Mouse (Mus musculus) MEL (cell line): ENCODE results near the gene Hivep2. TPM values are rescaled to one million over a fixed set of nuclear protein-coding genes. Genes with fewer than 3 reads are reported as not detected.

Source experiments
- DNase-seq: peaks from one replicate; pipeline ENCODE4 v3.0.0; 2011; ENCODE audit warnings: low read depth, low spot score
- H3K27ac ChIP-seq: 2 replicates; pipeline ENCODE4 v1.5.1; 2012; ENCODE audit warnings: low read depth, mild to moderate bottlenecking, control low read depth, low read length, moderate library complexity; ENCODE audit not compliant: control insufficient read depth
- H3K27me3 ChIP-seq, 2 experiments: fragments of 150-350 bp in 1 of 2; sonication (generic) in 1 of 2; 2 replicates each; pipeline ENCODE4 v1.6.1; 2012; ENCODE audit warnings: low read length in 2 of 2, mild to moderate bottlenecking in 2 of 2, improper control_type of control experiment in 1 of 2, moderate library complexity in 1 of 2; ENCODE audit not compliant: insufficient read depth in 2 of 2, control insufficient read depth in 1 of 2
- H3K36me3 ChIP-seq, 2 experiments: 2 replicates each; pipeline ENCODE4 v1.6.1; 2012 to 2014; ENCODE audit warnings: low read length in 2 of 2, improper control_type of control experiment in 1 of 2, inconsistent platforms in 1 of 2, mild to moderate bottlenecking in 1 of 2; ENCODE audit not compliant: insufficient read depth in 2 of 2, control insufficient read depth in 1 of 2
- H3K4me1 ChIP-seq, 2 experiments: fragments of 150-350 bp in 1 of 2; sonication (generic) in 1 of 2; 2 replicates each; pipeline ENCODE4 v1.6.1; 2012; ENCODE audit warnings: low read length in 2 of 2, improper control_type of control experiment in 1 of 2, mild to moderate bottlenecking in 1 of 2; ENCODE audit not compliant: insufficient read depth in 2 of 2, control insufficient read depth in 1 of 2
- H3K4me3 ChIP-seq, 2 experiments: fragments of 150-350 bp in 1 of 2; sonication (generic) in 1 of 2; 2 replicates each; pipeline ENCODE4 v1.5.1; 2012; ENCODE audit warnings: low read depth in 2 of 2, low read length in 2 of 2, mild to moderate bottlenecking in 2 of 2, moderate library complexity in 2 of 2, control low read depth in 1 of 2, improper control_type of control experiment in 1 of 2; ENCODE audit not compliant: control insufficient read depth in 1 of 2, insufficient read depth in 1 of 2
- H3K79me2 ChIP-seq: 2 replicates; pipeline ENCODE4 v1.6.1; 2012; ENCODE audit warnings: mild to moderate bottlenecking, low read length, moderate library complexity; ENCODE audit not compliant: control insufficient read depth, poor library complexity, insufficient read depth
- H3K9ac ChIP-seq: 2 replicates; pipeline ENCODE4 v1.6.1; 2012; ENCODE audit warnings: low read depth, mild to moderate bottlenecking, control low read depth, low read length, moderate library complexity; ENCODE audit not compliant: control insufficient read depth, poor library complexity, severe bottlenecking
- H3K9me3 ChIP-seq: fragments of 150-350 bp; sonication (generic); replicated peaks from 2 replicates; pipeline ENCODE4 v1.6.1; 2012; ENCODE audit warnings: mild to moderate bottlenecking, low read length, improper control_type of control experiment, moderate library complexity; ENCODE audit not compliant: insufficient read depth
- CHD1 ChIP-seq: IDR thresholded peaks from 2 replicates; pipeline ENCODE4 v1.6.1; 2012; ENCODE audit warnings: low read depth, mild to moderate bottlenecking, inconsistent platforms, low read length, improper control_type of control experiment
- GATA1 ChIP-seq: IDR thresholded peaks from 2 replicates; pipeline ENCODE4 v1.6.1; 2011; ENCODE audit warnings: low read depth, low read length, improper control_type of control experiment
- KAT2A ChIP-seq: conservative IDR thresholded peaks from 2 replicates; pipeline ENCODE4 v1.6.1; 2012; ENCODE audit warnings: low read depth, low read length, improper control_type of control experiment, inconsistent platforms
- MEF2A ChIP-seq: IDR thresholded peaks from 2 replicates; pipeline ENCODE4 v1.6.1; 2014; ENCODE audit warnings: low read depth, mild to moderate bottlenecking, inconsistent platforms, low read length, improper control_type of control experiment; ENCODE audit not compliant: poor library complexity, insufficient replicate concordance, severe bottlenecking; ENCODE audit errors: extremely low read depth
- MXI1 ChIP-seq: IDR thresholded peaks from 2 replicates; pipeline ENCODE4 v1.6.1; 2011; ENCODE audit warnings: mild to moderate bottlenecking, low read depth, low read length, improper control_type of control experiment
- NRF1 ChIP-seq: IDR thresholded peaks from 2 replicates; pipeline ENCODE4 v1.6.1; 2014; ENCODE audit warnings: low read depth, mild to moderate bottlenecking, inconsistent platforms, low read length, improper control_type of control experiment, moderate library complexity; ENCODE audit not compliant: poor library complexity, insufficient read depth, severe bottlenecking
- POLR2A ChIP-seq, 2 experiments: IDR thresholded peaks; 2 replicates each; pipeline ENCODE4 v1.6.1; 2011 to 2012; ENCODE audit warnings: low read length in 2 of 2, mild to moderate bottlenecking in 2 of 2, control low read depth in 1 of 2, improper control_type of control experiment in 1 of 2, low read depth in 1 of 2, moderate library complexity in 1 of 2; ENCODE audit not compliant: control insufficient read depth in 1 of 2, insufficient read depth in 1 of 2, poor library complexity in 1 of 2
- RCOR1 ChIP-seq: IDR thresholded peaks from 2 replicates; pipeline ENCODE4 v1.6.1; 2012; ENCODE audit warnings: low read depth, mild to moderate bottlenecking, inconsistent platforms, low read length, improper control_type of control experiment
- SMC3 ChIP-seq: IDR thresholded peaks from 2 replicates; pipeline ENCODE4 v1.6.1; 2011; ENCODE audit warnings: low read depth, low read length, improper control_type of control experiment
- UBTF ChIP-seq: IDR thresholded peaks from 2 replicates; pipeline ENCODE4 v1.6.1; 2012; ENCODE audit warnings: low read depth, mild to moderate bottlenecking, inconsistent platforms, low read length, improper control_type of control experiment, moderate library complexity, borderline replicate concordance; ENCODE audit not compliant: insufficient read depth
- USF2 ChIP-seq, 2 experiments: IDR thresholded peaks; 2 replicates each; pipeline ENCODE4 v1.6.1; 2011 to 2012; ENCODE audit warnings: improper control_type of control experiment in 2 of 2, low read length in 2 of 2, borderline replicate concordance in 1 of 2, inconsistent platforms in 1 of 2, low read depth in 1 of 2, mild to moderate bottlenecking in 1 of 2; ENCODE audit not compliant: insufficient read depth in 1 of 2
- ZC3H11A ChIP-seq: IDR thresholded peaks from 2 replicates; pipeline ENCODE4 v1.6.1; 2012; ENCODE audit warnings: low read depth, mild to moderate bottlenecking, inconsistent platforms, low read length, improper control_type of control experiment
- ZKSCAN1 ChIP-seq: IDR thresholded peaks from 2 replicates; pipeline ENCODE4 v1.6.1; 2012; ENCODE audit warnings: low read depth, mild to moderate bottlenecking, inconsistent platforms, low read length, improper control_type of control experiment, moderate library complexity
- polyA plus RNA-seq, 2 experiments: library from polyadenylated mRNA; stranded (reverse) in 1 of 2; unstranded in 1 of 2; fragments of >175 nt in 1 of 2; fragments of >200 nt in 1 of 2; gene quantifications; 2 replicates each; pipeline versions ENCODE4 v1.2.1 to v1.2.4; 2012; ENCODE audit warnings: low replicate concordance in 2 of 2, low read depth in 1 of 2; ENCODE audit not compliant: insufficient read length in 2 of 2, insufficient read depth in 1 of 2, missing spikeins in 1 of 2
- total RNA-seq: library from RNA; depleted of rRNA; stranded (reverse); fragments of 300-350 nt; gene quantifications from 2 replicates; pipeline ENCODE4 v1.2.3, GENCODE M21; 2012

Gene Hivep2
- total and polyA plus RNA-seq, 3 experiments: not detected

DNA sequence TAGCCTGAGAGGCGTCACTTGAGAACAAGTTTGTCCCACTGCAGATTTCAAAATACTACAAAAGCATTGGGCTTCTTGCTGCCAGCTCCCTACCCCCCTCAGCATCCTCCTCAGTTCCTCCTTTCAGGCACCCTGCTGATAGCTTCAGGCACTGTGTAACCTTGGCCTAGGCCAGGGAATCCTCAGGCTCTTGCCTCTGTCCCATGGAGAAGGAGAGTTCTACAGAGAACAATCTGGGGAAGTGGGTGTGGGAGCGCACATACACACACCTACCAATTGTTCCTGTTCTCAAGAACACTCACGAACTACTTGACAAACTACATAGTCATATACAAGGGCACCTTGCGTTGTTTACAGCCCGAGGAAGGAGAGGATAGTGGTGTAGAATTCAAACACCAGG lies 109.9 kb downstream of the Hivep2 start:
- no peaks in the 10 kb centered on the region for H3K36me3 ChIP-seq
- H3K27me3 ChIP-seq: no peaks in the 10 kb centered on the region
- H3K4me1 ChIP-seq: no peaks in the 10 kb centered on the region
- H3K79me2 ChIP-seq: no peaks in the 10 kb centered on the region
- no peaks in the 10 kb centered on the region for H3K9me3 ChIP-seq
- H3K27ac ChIP-seq: no peak overlapping the region
- no peak overlapping the region for H3K4me3 ChIP-seq
- TF ChIP-seq UBTF (no peak), ZKSCAN1 (no peak), KAT2A (no peak), SMC3 (no peak), MEF2A (no peak), USF2 (IDR thresholded peaks at IDR 0.05; ENCODE audit: borderline replicate concordance in 1 of 2, insufficient read depth in 1 of 2, low read depth in 1 of 2, low read length in 2 of 2) (no peak), POLR2A (IDR thresholded peaks at IDR 0.05; ENCODE audit: control insufficient read depth in 1 of 2, insufficient read depth in 1 of 2, low read depth in 1 of 2, low read length in 2 of 2, poor library complexity in 1 of 2) (no peak), GATA1 (no peak), RCOR1 (no peak), CHD1 (no peak), NRF1 (no peak), MXI1 (no peak)
- TF ChIP-seq, all 39 proteins: peak for 0
- H3K9ac ChIP-seq: no peak overlapping the region
- no peak for DNase-seq

DNA sequence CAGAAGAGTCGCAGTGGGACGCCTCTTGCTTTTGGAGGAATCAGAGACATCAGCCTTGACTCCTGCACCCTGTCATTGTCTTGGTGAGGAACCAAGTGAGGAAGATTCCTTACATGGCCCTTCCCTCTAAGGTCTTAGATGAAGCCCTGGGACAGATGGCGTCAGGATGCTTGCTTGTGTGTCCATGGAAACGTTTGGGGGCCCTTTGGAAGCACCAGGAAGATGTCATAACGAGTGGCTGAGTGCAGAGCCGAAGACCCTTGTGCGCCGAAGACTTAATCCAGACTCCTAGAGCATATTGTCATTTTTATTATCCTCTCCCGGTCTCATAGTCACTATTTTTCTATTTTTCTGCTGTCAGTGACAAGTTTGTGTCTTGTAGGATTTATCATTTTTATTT lies 111.0 kb downstream of the Hivep2 start:
- H3K9ac ChIP-seq: no peak overlapping the region
- H3K27ac ChIP-seq: no peak overlapping the region
- H3K4me1 ChIP-seq: no peaks in the 10 kb centered on the region
- no peak for DNase-seq
- H3K9me3 ChIP-seq: no peaks in the 10 kb centered on the region
- H3K79me2 ChIP-seq: no peaks in the 10 kb centered on the region
- no peak for TF ChIP-seq MXI1
- TF ChIP-seq, all 39 proteins: peak for 0
- H3K27me3 ChIP-seq: no peaks in the 10 kb centered on the region
- no peak overlapping the region for H3K4me3 ChIP-seq
- no peaks in the 10 kb centered on the region for H3K36me3 ChIP-seq

DNA sequence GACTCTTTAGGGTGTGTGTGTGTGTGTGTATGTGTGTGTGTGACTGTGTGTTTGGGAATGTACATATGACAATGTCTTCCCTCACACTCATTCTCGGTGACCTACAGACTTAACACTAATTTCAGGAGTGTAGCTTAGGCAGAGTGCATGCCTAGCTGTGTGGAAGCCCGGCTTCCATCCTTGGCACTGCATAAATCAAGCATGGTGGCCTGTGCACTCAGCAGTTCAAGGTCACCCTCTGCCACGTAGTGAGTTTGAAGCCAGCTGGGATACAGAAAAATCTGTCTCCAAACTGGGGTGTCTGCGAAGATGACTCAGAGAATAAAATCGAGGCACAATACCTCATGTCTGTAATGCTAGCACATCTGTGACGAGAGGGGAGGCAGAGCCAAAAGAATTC lies 115.0 kb downstream of the Hivep2 start:
- no peak overlapping the region for H3K27ac ChIP-seq
- no peak for DNase-seq
- no peaks in the 10 kb centered on the region for H3K4me1 ChIP-seq
- H3K9me3 ChIP-seq: no peaks in the 10 kb centered on the region
- H3K4me3 ChIP-seq: no peak overlapping the region
- no peak overlapping the region for H3K9ac ChIP-seq
- TF ChIP-seq MEF2A (no peak), ZC3H11A (no peak), KAT2A (no peak)
- no peaks in the 10 kb centered on the region for H3K79me2 ChIP-seq
- H3K27me3 ChIP-seq: no peaks in the 10 kb centered on the region
- no peaks in the 10 kb centered on the region for H3K36me3 ChIP-seq
